Mouse (Mus musculus) brown adipose tissue, adult 24 weeks (tissue): ENCODE results near the gene Pilra. TPM values are rescaled to one million over a fixed set of nuclear protein-coding genes. Genes with fewer than 3 reads are reported as not detected.

Experiments used
- H3K27ac ChIP-seq: fragments of 200-500 bp; replicated peaks from 2 replicates; pipeline ENCODE4 v1.5.1; 2012; ENCODE audit warnings: low read depth, mild to moderate bottlenecking, low read length
- H3K4me1 ChIP-seq: fragments of 200-500 bp; 2 replicates; pipeline ENCODE4 v1.6.1; 2012; ENCODE audit warnings: low read length, mixed read lengths; ENCODE audit not compliant: control insufficient read depth, insufficient read depth, insufficient read length
- H3K4me3 ChIP-seq: fragments of 200-500 bp; 2 replicates; pipeline ENCODE4 v1.5.1; 2012; ENCODE audit warnings: low read depth, mild to moderate bottlenecking, low read length, moderate library complexity; ENCODE audit not compliant: insufficient read depth
- polyA plus RNA-seq: library from polyadenylated mRNA; stranded (reverse); fragments of >200 nt; gene quantifications from 2 replicates; pipeline ENCODE4 v1.2.4, GENCODE M21; 2012; ENCODE audit not compliant: missing spikeins, insufficient read depth, insufficient read length

Gene Pilra
- polyA plus RNA-seq, 1 experiment: 1.3 TPM

DNA sequence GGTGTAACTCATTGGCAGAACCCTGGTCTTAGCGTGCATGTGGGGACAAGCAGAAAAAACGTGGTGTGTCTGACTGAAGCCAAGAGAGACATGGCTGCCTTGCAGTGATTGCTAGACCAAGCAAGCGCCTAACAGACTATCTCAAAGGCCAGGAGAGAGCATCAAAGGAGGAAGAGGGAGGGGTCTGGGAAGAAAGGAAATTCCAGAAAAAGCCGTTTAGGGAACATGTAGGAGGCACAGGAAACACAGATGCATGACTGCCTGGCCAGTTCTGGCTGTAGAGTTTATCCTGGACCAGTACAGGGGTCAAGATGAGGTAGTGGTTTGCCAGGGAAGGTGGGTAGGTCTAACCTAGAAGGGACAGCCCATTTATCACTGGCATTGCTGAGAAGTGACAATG, 2.6 kb downstream of the Pilra start:
- H3K27ac ChIP-seq: no peak overlapping the region
- peaks cover 9% of the 10 kb centered on the region; the same call in 1 of the 2 replicates for H3K4me1 ChIP-seq
- H3K4me3 ChIP-seq: no peak overlapping the region

- Histone ChIP-seq H3K4me3 (no peak overlapping the region), H3K27ac (no peak overlapping the region), H3K4me1 (peaks cover 9% of the 10 kb centered on the region; the same call in 1 of the 2 replicates)
Measured at GRCm38 (mm10) chr5:137831506-137831905, 4.6 kb downstream of the Pilra start.

DNA sequence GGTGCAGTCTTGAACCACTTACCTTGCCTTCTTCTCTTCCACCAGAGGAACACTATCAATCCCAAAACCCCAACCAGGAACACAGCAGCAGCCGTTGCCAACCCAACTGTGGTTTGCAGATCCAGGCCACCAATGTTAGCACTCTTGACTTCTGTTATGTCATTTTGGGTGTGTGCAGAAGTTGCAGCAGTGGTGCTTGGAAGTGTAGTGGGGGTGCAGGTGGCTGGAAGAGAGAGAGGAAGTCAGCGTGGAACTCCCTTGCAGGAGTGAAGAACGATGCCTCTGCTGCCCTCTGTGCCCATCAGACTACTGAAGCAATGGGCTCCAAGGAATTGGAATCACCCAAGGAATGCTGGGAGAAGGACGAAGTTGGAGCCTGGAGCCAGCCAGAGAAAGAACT, 5.0 kb downstream of the Pilra start:
- Histone ChIP-seq H3K4me1 (peaks cover 9% of the 10 kb centered on the region; the same call in 1 of the 2 replicates), H3K4me3 (no peak overlapping the region), H3K27ac (no peak overlapping the region)

GRCm38 (mm10) chr5:137830238-137830637, 5.8 kb downstream of the Pilra start:
- Histone ChIP-seq H3K4me1 (peaks cover 9% of the 10 kb centered on the region; the same call in 1 of the 2 replicates), H3K27ac (no peak overlapping the region), H3K4me3 (no peak overlapping the region)

DNA sequence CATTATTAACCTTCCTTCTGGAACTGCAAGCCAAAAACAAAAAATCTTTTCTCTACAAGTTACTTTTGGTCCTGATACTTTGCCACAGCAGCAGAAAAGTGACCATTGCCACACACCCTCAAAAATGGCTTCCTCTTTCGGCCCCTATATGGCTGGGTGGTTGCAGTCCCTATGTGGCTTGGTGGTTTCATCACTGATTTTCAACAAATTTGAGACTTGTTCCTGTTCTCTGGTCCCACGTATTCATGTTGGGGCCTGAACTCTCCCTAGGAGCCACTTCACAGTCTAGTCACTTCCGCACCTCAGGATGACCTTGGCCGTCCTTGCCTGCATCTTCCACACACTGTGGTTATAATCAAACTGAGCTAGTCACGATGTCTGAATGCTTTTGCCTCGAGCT, 7.4 kb downstream of the Pilra start:
- H3K27ac ChIP-seq: no peak overlapping the region
- H3K4me3 ChIP-seq: no peak overlapping the region
- peaks cover 7% of the 10 kb centered on the region; the same call in 1 of the 2 replicates for H3K4me1 ChIP-seq

DNA sequence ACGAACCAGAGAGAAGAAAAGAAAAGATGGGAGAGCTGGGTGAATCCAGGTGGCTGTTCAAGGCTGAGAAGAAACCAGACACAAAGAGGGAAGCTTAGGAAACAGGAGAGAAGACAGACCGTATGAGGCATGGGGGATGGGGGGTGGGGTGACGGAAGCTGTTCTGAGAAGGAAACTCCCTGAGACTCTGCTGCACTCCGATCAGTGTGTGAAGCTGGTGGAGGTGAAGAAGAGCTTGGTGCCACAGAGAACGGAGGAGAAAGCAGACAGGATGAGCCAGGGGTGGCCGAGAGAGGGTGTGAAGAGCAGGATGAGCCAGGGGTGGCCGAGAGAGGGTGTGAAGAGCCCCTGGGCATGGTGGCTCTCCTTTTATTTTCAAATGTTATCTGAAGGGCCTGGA, 9.7 kb downstream of the Pilra start:
- Histone ChIP-seq H3K4me1 (peaks cover 4% of the 10 kb centered on the region; the same call in 1 of the 2 replicates), H3K4me3 (no peak overlapping the region), H3K27ac (no peak overlapping the region)

DNA sequence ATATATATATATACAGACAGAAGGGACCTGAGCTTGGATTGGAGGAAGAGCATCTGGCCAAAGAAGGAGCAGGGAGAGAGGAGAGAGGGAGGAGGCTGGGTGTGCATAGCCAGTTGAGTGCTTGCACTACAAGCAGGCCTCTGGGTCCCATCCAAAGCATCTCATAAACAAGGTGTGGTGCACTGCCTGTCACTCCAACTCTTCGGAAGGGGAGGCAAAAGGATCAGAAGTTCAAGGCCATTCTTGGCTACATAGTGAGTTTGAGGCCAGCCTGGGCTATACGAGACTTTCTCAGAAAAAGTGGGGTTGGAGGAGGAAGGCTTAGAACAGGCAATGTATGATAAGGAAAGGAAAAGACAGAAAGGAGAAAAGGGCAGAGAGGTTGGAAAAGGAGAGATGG, 10.1 kb downstream of the Pilra start:
- Histone ChIP-seq H3K4me1 (peaks cover 1% of the 10 kb centered on the region; the same call in 1 of the 2 replicates), H3K27ac (no peak overlapping the region), H3K4me3 (no peak overlapping the region)

DNA sequence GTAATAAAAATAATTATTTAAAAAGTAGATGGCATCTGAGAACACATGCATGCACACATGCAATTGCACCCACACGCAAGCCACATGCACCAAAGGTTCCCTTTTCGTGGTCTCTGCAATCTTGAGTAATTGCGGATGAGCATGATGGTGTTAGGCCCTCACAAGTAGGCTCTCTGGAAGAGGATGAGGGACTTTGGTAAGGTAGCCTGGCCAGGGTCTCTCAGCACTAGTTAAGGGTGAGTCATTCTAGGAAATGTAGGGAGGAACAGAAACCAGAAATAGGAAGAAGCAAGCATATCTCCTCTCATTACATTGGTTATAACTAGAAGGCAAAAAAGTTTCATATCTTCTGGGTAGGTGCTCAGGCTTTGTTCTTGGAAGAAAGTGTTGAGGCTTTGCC, 11.1 kb downstream of the Pilra start:
- H3K4me3 ChIP-seq: no peak overlapping the region
- no peaks in the 10 kb centered on the region for H3K4me1 ChIP-seq
- H3K27ac ChIP-seq: no peak overlapping the region

GRCm38 (mm10) chr5:137823455-137824045, 12.5 kb downstream of the Pilra start:
- Histone ChIP-seq H3K4me3 (no peak overlapping the region), H3K27ac (no peak overlapping the region), H3K4me1 (no peaks in the 10 kb centered on the region)

DNA sequence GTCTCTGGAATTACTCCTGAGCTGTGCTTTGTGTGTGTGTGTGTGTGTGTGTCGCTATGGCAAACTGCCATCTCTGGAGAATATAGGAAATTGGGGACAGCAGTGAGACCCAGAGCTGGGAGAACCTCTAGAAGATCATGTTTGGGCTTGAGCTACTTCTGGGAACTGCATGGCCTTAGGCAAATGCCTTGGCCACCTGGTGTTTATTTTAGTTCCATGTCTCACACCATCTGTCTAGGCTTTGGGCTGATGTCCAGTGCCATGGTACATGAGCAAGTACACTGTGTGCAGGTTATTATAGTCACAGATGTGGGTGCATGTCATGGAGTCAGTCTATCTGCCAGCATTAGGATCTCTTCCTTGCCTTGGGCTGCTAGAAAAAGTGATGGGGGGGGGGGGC, 13.5 kb downstream of the Pilra start:
- H3K4me1 ChIP-seq: no peaks in the 10 kb centered on the region
- H3K27ac ChIP-seq: no peak overlapping the region
- H3K4me3 ChIP-seq: no peak overlapping the region

DNA sequence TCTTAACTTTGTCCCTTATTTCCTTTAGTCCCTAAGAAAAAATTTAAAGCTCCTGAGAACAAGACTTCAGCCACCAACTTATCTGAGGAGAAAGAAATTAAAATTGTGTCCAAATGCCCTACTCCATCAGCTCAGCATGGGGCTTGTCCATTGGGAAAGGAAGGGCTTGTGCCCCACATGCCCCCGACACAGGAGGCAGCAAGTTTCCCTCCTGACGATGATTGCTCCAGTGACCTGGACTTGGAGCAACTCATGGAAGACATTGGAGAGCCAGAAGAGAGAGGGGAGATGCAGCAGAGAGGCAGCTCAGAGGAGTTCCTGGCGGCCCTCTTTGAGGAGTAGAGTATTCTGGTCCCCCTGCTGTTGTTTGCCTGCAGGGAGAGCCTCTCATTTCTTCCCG, 14.0 kb downstream of the Pilra start:
- Histone ChIP-seq H3K4me3 (no peak overlapping the region), H3K4me1 (no peaks in the 10 kb centered on the region), H3K27ac (no peak overlapping the region)

DNA sequence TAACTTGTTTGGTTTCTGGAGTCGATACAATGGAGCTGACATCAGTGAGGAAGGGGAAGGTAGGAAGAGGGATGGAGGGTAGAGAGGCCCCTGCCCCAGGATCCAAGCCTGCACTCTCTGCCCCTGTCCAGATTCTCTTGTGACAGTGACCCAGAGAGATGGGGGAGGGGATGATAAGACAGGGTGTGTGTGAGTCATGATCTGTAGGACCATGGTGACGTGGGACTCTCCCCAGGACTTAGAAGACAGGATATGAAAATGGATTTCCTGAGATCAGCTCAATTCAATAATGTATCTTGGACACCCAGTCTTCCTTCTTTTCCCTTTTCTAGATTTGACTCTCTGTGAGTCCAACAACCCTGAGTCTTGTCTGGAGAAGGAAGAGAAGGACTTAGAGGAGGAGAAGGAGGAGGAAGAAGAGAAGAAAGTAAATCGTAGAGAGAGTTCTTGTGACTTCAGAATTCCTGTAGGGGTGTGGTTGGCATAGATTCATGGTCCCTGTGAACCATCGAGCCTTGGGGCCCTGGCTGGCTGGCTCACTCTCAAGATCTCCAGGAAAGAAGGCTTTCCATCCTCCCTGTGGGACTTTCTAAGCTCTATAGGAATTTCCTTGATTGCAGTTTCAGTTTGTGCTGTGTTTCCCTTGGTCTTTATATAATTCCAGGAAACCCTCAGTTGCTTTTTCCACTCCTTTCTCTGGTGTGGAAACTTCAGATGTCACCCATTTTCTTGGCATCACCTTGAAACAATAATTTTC, 18.4 kb downstream of the Pilra start:
- Histone ChIP-seq H3K4me3 (no peak overlapping the region), H3K27ac (no peak overlapping the region), H3K4me1 (no peaks in the 10 kb centered on the region)

GRCm38 (mm10) chr5:137808316-137808715, 27.8 kb downstream of the Pilra start:
- no peak overlapping the region for H3K4me3 ChIP-seq
- no peaks in the 10 kb centered on the region for H3K4me1 ChIP-seq
- no peak overlapping the region for H3K27ac ChIP-seq

DNA sequence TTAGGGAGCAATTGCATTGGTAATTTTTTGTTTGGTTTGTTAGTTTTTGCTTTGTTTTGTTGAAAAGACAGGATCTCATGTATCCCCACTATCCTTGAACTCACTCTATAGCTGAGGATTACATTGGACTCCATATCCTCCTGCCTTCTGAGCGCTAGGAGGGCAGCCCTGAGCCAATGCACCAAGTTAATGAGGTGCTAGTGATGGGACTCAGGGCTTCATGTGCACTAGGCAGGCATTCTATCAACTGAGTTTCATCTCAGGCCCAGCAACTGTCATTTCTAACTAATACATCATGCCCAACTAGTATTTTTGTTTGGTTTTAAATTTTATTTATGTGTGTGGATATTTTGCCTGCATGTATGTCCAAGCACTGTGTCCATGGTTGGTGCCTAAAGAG, 29.9 kb downstream of the Pilra start:
- Histone ChIP-seq H3K4me1 (no peaks in the 10 kb centered on the region), H3K27ac (no peak overlapping the region), H3K4me3 (no peak overlapping the region)

GRCm38 (mm10) chr5:137800917-137801316, 35.2 kb downstream of the Pilra start:
- Histone ChIP-seq H3K4me3 (no peak overlapping the region), H3K4me1 (peaks cover 3% of the 10 kb centered on the region; the same call in 1 of the 2 replicates), H3K27ac (no peak overlapping the region)

DNA sequence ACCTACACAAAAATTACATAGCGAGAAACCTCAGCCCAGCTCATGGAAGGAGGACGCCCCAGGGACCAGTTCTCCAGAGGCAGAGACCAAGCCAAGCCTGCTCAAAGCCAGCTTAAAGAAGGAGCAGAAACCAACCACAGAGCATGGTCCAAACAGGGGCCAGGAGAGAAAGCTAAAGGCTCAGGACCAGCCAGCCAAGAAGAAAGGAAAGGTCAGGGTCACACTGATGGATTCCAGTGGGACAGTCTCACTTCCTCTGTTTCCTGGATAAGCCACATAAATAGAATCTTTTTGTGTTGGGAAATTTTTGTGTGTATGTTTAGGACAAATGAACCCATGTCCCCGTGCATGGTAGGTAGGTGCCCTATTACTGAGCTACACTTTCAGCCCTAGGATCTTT, 39.5 kb downstream of the Pilra start:
- Histone ChIP-seq H3K4me3 (no peak overlapping the region), H3K4me1 (peaks cover 3% of the 10 kb centered on the region; the same call in 1 of the 2 replicates), H3K27ac (no peak overlapping the region)
